In the genomic region with DNA sequence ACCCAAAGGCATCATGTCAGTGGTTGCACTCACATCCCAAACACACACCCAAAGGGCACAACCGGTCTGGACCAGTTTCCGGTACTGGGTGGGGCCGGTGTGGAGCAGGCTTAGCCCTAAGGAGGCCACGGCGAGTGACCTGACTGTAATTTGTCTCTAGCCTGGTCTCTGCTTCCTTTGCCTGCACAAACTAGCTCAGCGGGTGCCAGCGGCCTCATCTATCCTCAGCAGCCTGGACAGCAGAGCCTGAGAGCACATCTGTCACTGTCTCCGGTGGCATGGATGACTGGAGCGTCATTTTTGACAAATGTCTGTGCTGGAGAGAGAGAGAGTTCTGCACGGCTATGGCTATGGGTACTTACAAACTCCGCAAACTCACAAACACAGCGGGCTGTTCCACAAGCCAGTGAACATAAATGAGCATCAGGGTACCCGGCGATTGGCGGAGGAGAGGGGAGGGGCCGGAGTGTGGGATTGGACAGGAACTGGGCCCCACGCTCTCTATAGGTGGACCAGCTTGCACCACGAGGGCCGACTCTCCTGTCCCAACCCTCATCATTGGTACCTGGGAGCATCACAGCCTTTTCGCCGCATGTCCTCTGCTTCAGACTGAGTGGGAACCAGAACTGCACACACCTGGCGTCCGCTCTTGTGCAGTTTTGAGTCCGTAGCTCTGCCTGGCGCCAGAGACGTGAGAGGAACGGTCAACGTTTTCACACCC, we compare ENCODE assay signal across 8 mouse cellular contexts.
DNase-seq lines count a peak whose midpoint lies in the region; ATAC-seq and TF ChIP-seq lines count a peak whose summit lies in the region.

No protein-coding gene starts in this region.

- H3K27me3 ChIP-seq in midbrain, embryonic 11.5 days (ENCODE audit: control insufficient read depth, insufficient read depth, low read length) = no peaks in the 10 kb centered on the region
- H3K27me3 ChIP-seq in midbrain, embryonic 10.5 days (ENCODE audit: low read depth, poor library complexity, severe bottlenecking) = no peaks in the 10 kb centered on the region
- no peaks in the 10 kb centered on the region for H3K27me3 ChIP-seq in hindbrain, embryonic 16.5 days (replicated peaks; ENCODE audit: control insufficient read depth, insufficient read depth, low read length)
- H3K27me3 ChIP-seq in neural tube, embryonic 13.5 days = no peaks in the 10 kb centered on the region
- H3K27me3 ChIP-seq in liver, embryonic 12.5 days (replicated peaks) = no peaks in the 10 kb centered on the region

- H3K36me3 ChIP-seq in midbrain, embryonic 11.5 days (ENCODE audit: control insufficient read depth, insufficient read depth, low read length) = no peaks in the 10 kb centered on the region
- no peaks in the 10 kb centered on the region for H3K36me3 ChIP-seq in midbrain, embryonic 10.5 days
- no peaks in the 10 kb centered on the region for H3K36me3 ChIP-seq in hindbrain, embryonic 16.5 days (ENCODE audit: control insufficient read depth, insufficient read depth, low read length)
- no peaks in the 10 kb centered on the region for H3K36me3 ChIP-seq in neural tube, embryonic 13.5 days
- no peaks in the 10 kb centered on the region for H3K36me3 ChIP-seq in liver, embryonic 12.5 days

- WGBS in midbrain, embryonic 11.5 days = 75% methylated on average over 28 of the region's 28 CpGs
- WGBS in midbrain, embryonic 10.5 days = 75% methylated on average over 28 of the region's 28 CpGs
- whole genome bisulfite sequencing in hindbrain, embryonic 16.5 days = 64% methylated on average over 28 of the region's 28 CpGs
- 68% methylated on average over 28 of the region's 28 CpGs for WGBS in neural tube, embryonic 13.5 days
- 60% methylated on average over 28 of the region's 28 CpGs for WGBS in liver, embryonic 12.5 days (ENCODE audit: insufficient replicate concordance)

- no peak overlapping the region for H3K27ac ChIP-seq in midbrain, embryonic 11.5 days (ENCODE audit: low read depth, low read length)
- no peak overlapping the region for H3K27ac ChIP-seq in midbrain, embryonic 10.5 days (replicated peaks)
- no peak overlapping the region for H3K27ac ChIP-seq in hindbrain, embryonic 16.5 days (ENCODE audit: low read depth, low read length)
- peak overlapping the region; percentile 53; the same call in 1 of the 2 replicates for H3K27ac ChIP-seq in left cerebral cortex, adult 2 months
- H3K27ac ChIP-seq in neural tube, embryonic 13.5 days (replicated peaks) = no peak overlapping the region
- H3K27ac ChIP-seq in liver, embryonic 12.5 days = no peak overlapping the region

- TF ChIP-seq CTCF in left cerebral cortex, adult 2 months (IDR thresholded peaks at IDR 0.05) = no peak

- H3K9ac ChIP-seq in midbrain, embryonic 11.5 days (ENCODE audit: low read length) = no peak overlapping the region
- no peak overlapping the region for H3K9ac ChIP-seq in hindbrain, embryonic 16.5 days (ENCODE audit: low read depth, low read length)
- H3K9ac ChIP-seq in neural tube, embryonic 13.5 days = no peak overlapping the region
- no peak overlapping the region for H3K9ac ChIP-seq in liver, embryonic 12.5 days

- no peak overlapping the region for H3K4me3 ChIP-seq in midbrain, embryonic 11.5 days (ENCODE audit: low read depth, low read length)
- no peak overlapping the region for H3K4me3 ChIP-seq in midbrain, embryonic 10.5 days
- H3K4me3 ChIP-seq in hindbrain, embryonic 16.5 days (ENCODE audit: low read length) = no peak overlapping the region
- no peak overlapping the region for H3K4me3 ChIP-seq in left cerebral cortex, adult 2 months
- H3K4me3 ChIP-seq in neural tube, embryonic 13.5 days = no peak overlapping the region
- no peak overlapping the region for H3K4me3 ChIP-seq in liver, embryonic 12.5 days

- no peaks in the 10 kb centered on the region for H3K4me1 ChIP-seq in midbrain, embryonic 11.5 days (ENCODE audit: control insufficient read depth, insufficient read depth, low read length)
- peaks cover 5% of the 10 kb centered on the region; the same call in 1 of the 2 replicates for H3K4me1 ChIP-seq in midbrain, embryonic 10.5 days
- peaks cover 3% of the 10 kb centered on the region for H3K4me1 ChIP-seq in hindbrain, embryonic 16.5 days (ENCODE audit: control insufficient read depth, insufficient read depth, low read depth, low read length)
- H3K4me1 ChIP-seq in neural tube, embryonic 13.5 days (replicated peaks) = peaks cover 10% of the 10 kb centered on the region
- no peaks in the 10 kb centered on the region for H3K4me1 ChIP-seq in liver, embryonic 12.5 days

- H3K4me2 ChIP-seq in midbrain, embryonic 11.5 days = no peak overlapping the region
- H3K4me2 ChIP-seq in hindbrain, embryonic 16.5 days (ENCODE audit: low read length) = peak overlapping the region; percentile 22
- H3K4me2 ChIP-seq in neural tube, embryonic 13.5 days = peak overlapping the region; percentile 18
- no peak overlapping the region for H3K4me2 ChIP-seq in liver, embryonic 12.5 days

- intact Hi-C loops in left cerebral cortex, adult 2 months (cut with DNase I) = loop anchor here (10.0 kb wide), 2 partner anchors 229 to 639 kb away; no protein-coding TSS in a partner anchor

- DNase-seq in midbrain, embryonic 11.5 days (ENCODE audit: low spot score, missing footprints) = no peak
- no peak for DNase-seq in midbrain, embryonic 10.5 days (ENCODE audit: low spot score)
- DNase-seq in left cerebral cortex, adult 2 months (ENCODE audit: extremely low spot score in 1 of 2, low spot score in 2 of 2) = peak; percentile 44 to 56
- DNase-seq in spleen, postnatal 10 days (ENCODE audit: low spot score in 2 of 2) = no peak

- no peaks in the 10 kb centered on the region for H3K9me3 ChIP-seq in midbrain, embryonic 11.5 days (ENCODE audit: control insufficient read depth, low read length)
- no peaks in the 10 kb centered on the region for H3K9me3 ChIP-seq in midbrain, embryonic 10.5 days (replicated peaks)
- no peaks in the 10 kb centered on the region for H3K9me3 ChIP-seq in hindbrain, embryonic 16.5 days (ENCODE audit: control insufficient read depth, low read length)
- H3K9me3 ChIP-seq in neural tube, embryonic 13.5 days = no peaks in the 10 kb centered on the region
- H3K9me3 ChIP-seq in liver, embryonic 12.5 days (replicated peaks) = no peaks in the 10 kb centered on the region

- ATAC-seq in midbrain, embryonic 11.5 days (ENCODE audit: low FRiP score) = peak; percentile 44; the same call in 1 of the 2 replicates
- ATAC-seq in hindbrain, embryonic 16.5 days = peak; percentile 90
- peak; percentile 78 for ATAC-seq in neural tube, embryonic 13.5 days (ENCODE audit: low read depth)
- no peak for ATAC-seq in erythroid progenitor cell, adult 5-6 weeks (replicated peaks; ENCODE audit: low FRiP score, poor library complexity, severe bottlenecking)
- ATAC-seq in liver, embryonic 12.5 days = no peak; the same call in 1 of the 2 replicates

Comparison
In these comparisons a context has a peak if more than half of its experiments do, and no peak if none do; other contexts are left out.
1. ATAC-seq: peak in midbrain, embryonic 11.5 days (single experiment), hindbrain, embryonic 16.5 days (single experiment) and neural tube, embryonic 13.5 days (single experiment); none in erythroid progenitor cell, adult 5-6 weeks (single experiment) and liver, embryonic 12.5 days (single experiment).
2. DNase-seq: peak in left cerebral cortex, adult 2 months (2 of 2); none in midbrain, embryonic 11.5 days (single experiment), midbrain, embryonic 10.5 days (single experiment) and spleen, postnatal 10 days (0 of 2).
3. H3K4me2 ChIP-seq: peak in hindbrain, embryonic 16.5 days (single experiment) and neural tube, embryonic 13.5 days (single experiment); none in midbrain, embryonic 11.5 days (single experiment) and liver, embryonic 12.5 days (single experiment).